Mouse (Mus musculus) inflammation-experienced regulatory T-cells (primary cell): ENCODE data around the gene Depdc1a. TPM values are rescaled to one million over a fixed set of nuclear protein-coding genes. Genes with fewer than 3 reads are reported as not detected.

Experiments
- polyA plus RNA-seq, 2 experiments: library from polyadenylated mRNA; unstranded; fragments of 100-300 nt; shearing (Covaris generic); gene quantifications; one replicate each; pipeline ENCODE4 v1.2.1; 2017

The Depdc1a gene
- under 1 TPM; 0.45 to 0.84 TPM for polyA plus RNA-seq

GRCm38 (mm10) chr3:159495243-159495801 is at the start of gene Depdc1a:
Gene Depdc1a, plus strand, starts transcription at chr3:159495433.

Other genes starting within 250 kb of the Depdc1a start
- not detected for gene Rpe65, start 103.7 kb downstream of the Depdc1a start, polyA plus RNA-seq